Mouse (Mus musculus) liver, adult 2 months (tissue): ENCODE measurements around the gene Igf1r.

Experiments
- CTCF ChIP-seq: fragments of 200-500 bp; IDR thresholded peaks from 2 replicates; pipeline ENCODE4 v1.5.1; 2011; ENCODE audit warnings: low read depth, low read length, control low read depth
- POLR2A ChIP-seq: fragments of 200-500 bp; IDR thresholded peaks from 2 replicates; pipeline ENCODE4 v1.6.1; 2011; ENCODE audit warnings: low read length, control low read depth; ENCODE audit not compliant: insufficient read depth; ENCODE audit errors: extremely low read depth

DNA sequence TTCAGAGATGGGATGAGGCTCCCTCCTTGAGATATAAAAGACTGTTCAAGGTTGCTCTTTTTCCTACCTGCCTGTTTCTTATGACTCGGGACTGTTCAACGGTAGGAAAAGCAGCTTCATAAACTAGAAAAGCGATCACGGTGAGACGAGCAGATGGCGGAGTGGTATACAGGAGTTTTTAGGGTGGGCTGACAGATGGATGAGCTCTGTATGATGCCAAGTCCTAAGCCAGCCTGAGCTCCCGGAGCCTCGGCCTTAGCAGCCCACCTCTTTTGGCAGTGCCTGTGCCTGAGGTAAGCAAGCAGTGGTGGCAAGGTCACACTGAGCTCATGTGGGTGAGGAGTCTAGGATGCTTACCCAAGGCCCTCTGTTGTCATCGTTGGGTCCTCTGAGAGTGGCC is 278.2 kb downstream of the Igf1r start:
- TF ChIP-seq CTCF (no peak), POLR2A (no peak)
